Mouse (Mus musculus) heart, postnatal 0 days (tissue): ENCODE results near the gene Cdh13. TPM values are rescaled to one million over a fixed set of nuclear protein-coding genes. Genes with fewer than 3 reads are reported as not detected.

Experiments used
- ATAC-seq: fragments of 200-750 bp; cut with Nextera tagmentation; 2 replicates; pipeline ENCODE4 v1.8.0; 2017; ENCODE audit warnings: low read depth, moderate number of reproducible peaks, moderate library complexity; ENCODE audit not compliant: insufficient read depth
- DNase-seq: peaks from one replicate; pipeline ENCODE4 v3.0.0-alpha.2; 2016; ENCODE audit warnings: low spot score
- H3K27ac ChIP-seq: fragments of 300-500 bp; sonication (generic); 2 replicates; pipeline ENCODE4 v1.5.1; 2014; ENCODE audit warnings: low read depth, mild to moderate bottlenecking
- H3K27me3 ChIP-seq: fragments of 300-500 bp; sonication (generic); 2 replicates; pipeline ENCODE4 v1.6.1; 2014; ENCODE audit warnings: low read length, mixed read lengths; ENCODE audit not compliant: control insufficient read depth, insufficient read depth
- H3K36me3 ChIP-seq: fragments of 300-500 bp; sonication (generic); replicated peaks from 2 replicates; pipeline ENCODE4 v1.6.1; 2014; ENCODE audit warnings: low read length, mixed read lengths; ENCODE audit not compliant: control insufficient read depth, insufficient read depth
- H3K4me1 ChIP-seq: fragments of 300-500 bp; sonication (generic); 2 replicates; pipeline ENCODE4 v1.6.1; 2014; ENCODE audit warnings: antibody characterized with exemption; ENCODE audit not compliant: control insufficient read depth, insufficient read depth
- H3K4me2 ChIP-seq: fragments of 300-500 bp; sonication (generic); 2 replicates; pipeline ENCODE4 v1.6.1; 2014; ENCODE audit warnings: low read depth, mild to moderate bottlenecking, low read length, moderate library complexity
- H3K4me3 ChIP-seq: fragments of 300-500 bp; sonication (generic); 2 replicates; pipeline ENCODE4 v1.5.1; 2014; ENCODE audit warnings: low read depth, low read length
- H3K9ac ChIP-seq: fragments of 300-500 bp; sonication (generic); replicated peaks from 2 replicates; pipeline ENCODE4 v1.6.1; 2014; ENCODE audit warnings: low read depth, low read length, mixed read lengths
- H3K9me3 ChIP-seq: fragments of 300-500 bp; sonication (generic); replicated peaks from 2 replicates; pipeline ENCODE4 v1.6.1; 2016; ENCODE audit warnings: low read length; ENCODE audit not compliant: control insufficient read depth
- CTCF ChIP-seq: IDR thresholded peaks from 2 replicates; pipeline ENCODE4 v1.5.1; 2016; ENCODE audit warnings: antibody characterized with exemption, control low read depth, low read depth
- EP300 ChIP-seq: IDR thresholded peaks from 2 replicates; pipeline ENCODE4 v1.6.1; 2016; ENCODE audit warnings: antibody characterized with exemption, low read depth
- WGBS: fragments of 180-500 bp; shearing (Covaris S2); extraction: QIAGEN DNeasy Blood & Tissue Kit; methylation state at CpG from one replicate; pipeline ENCODE4 v1.1.7; 2014; 5-methylcytosine and 5-hydroxymethylcytosine counted together
- polyA plus RNA-seq: library from polyadenylated mRNA; unstranded; fragments of >200 nt; fragmentation: Nextera tagmentation; extraction: Ambion mirVana; gene quantifications from 2 replicates; pipeline ENCODE4 v1.2.1, GENCODE M21; 2015
- total RNA-seq: library from RNA; depleted of rRNA; stranded (reverse); fragments of >200 nt; gene quantifications from 2 replicates; pipeline ENCODE4 v1.2.3, GENCODE M21; 2014; ENCODE audit warnings: low replicate concordance

The Cdh13 gene
- total and polyA plus RNA-seq, 2 experiments from 2014 or later, result 109 to 136 TPM

DNA sequence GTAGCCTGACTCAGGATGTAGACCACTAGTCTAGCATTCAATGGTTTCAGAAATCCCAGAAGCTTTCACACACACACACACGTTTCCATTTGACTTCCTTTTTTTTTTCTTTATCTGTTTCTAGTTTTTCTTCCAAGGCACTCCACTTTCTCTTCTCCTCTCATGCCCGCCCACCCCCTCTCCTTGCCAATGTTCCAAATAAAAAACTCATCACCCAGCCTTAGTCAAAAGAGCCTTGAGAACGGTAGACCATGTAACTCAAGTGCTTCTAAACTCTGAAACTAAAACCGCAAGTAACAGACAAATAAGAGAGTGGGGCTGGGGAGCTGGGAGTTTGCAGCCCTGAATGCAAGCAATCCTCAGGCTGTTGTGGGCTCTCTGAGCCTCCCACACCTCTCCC lies 69.5 kb downstream of the Cdh13 start:
- Histone ChIP-seq H3K4me3 (no peak overlapping the region), H3K27ac (no peak overlapping the region), H3K9me3 (no peaks in the 10 kb centered on the region), H3K4me2 (no peak overlapping the region), H3K36me3 (no peaks in the 10 kb centered on the region), H3K9ac (no peak overlapping the region), H3K4me1 (peaks cover 8% of the 10 kb centered on the region; the same call in 1 of the 2 replicates), H3K27me3 (no peaks in the 10 kb centered on the region)
- ATAC-seq, result no peak
- no peak for DNase-seq
- TF ChIP-seq CTCF (no peak), EP300 (no peak)
- 63% methylated on average over 4 of the region's 4 CpGs for WGBS

DNA sequence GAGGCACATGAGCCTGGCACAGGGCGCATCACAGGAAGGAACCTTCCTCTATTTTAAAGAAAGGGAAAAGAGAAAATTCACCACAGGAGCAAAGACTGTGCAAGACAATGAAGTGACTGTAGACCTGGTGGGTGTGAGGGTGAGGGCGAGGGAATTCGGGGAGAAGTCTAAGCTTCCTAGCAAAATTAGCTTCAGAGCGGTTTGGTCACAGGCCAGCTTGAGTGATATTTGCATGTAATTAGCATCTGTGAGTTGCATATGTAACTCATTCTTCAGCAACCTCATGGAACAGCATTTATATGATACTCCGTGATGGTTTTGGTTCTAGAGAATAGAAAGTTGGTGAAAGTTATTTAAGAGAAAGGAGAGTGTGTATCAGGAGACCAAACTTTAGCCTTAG lies 73.5 kb downstream of the Cdh13 start:
- no peaks in the 10 kb centered on the region for H3K9me3 ChIP-seq
- 94% methylated on average over 5 of the region's 5 CpGs for WGBS
- no peak overlapping the region for H3K4me2 ChIP-seq
- no peak overlapping the region for H3K9ac ChIP-seq
- H3K36me3 ChIP-seq, result no peaks in the 10 kb centered on the region
- H3K4me1 ChIP-seq, result no peaks in the 10 kb centered on the region
- H3K4me3 ChIP-seq, result no peak overlapping the region
- no peak overlapping the region for H3K27ac ChIP-seq
- no peak for TF ChIP-seq CTCF
- no peak for TF ChIP-seq EP300
- DNase-seq, result no peak
- ATAC-seq, result no peak
- no peaks in the 10 kb centered on the region for H3K27me3 ChIP-seq

DNA sequence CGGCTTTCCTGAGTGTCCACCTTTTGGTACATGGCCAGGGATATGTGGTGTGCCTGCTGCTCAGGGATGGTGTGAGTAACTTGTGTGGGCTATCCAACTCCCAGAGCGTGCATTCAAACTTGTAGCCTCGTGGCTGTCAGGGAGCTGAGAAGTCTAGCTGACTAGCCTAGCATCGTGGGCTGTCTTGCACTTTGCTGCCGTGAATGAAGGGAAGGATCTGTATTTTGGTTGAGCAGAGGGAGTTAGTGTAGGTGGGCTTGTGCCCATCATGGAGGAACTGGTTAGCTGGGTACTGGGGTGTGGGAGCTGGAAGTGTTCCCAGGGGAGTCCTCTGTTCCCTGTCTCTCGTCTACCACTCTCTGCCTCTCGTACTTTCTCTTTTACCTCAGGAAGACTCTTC lies 74.1 kb downstream of the Cdh13 start:
- H3K4me3 ChIP-seq, result no peak overlapping the region
- H3K9ac ChIP-seq, result no peak overlapping the region
- H3K4me1 ChIP-seq, result no peaks in the 10 kb centered on the region
- WGBS, result 88% methylated on average over 7 of the region's 7 CpGs
- no peak for ATAC-seq
- H3K4me2 ChIP-seq, result no peak overlapping the region
- H3K9me3 ChIP-seq, result no peaks in the 10 kb centered on the region
- no peak overlapping the region for H3K27ac ChIP-seq
- no peaks in the 10 kb centered on the region for H3K27me3 ChIP-seq
- no peak for DNase-seq
- TF ChIP-seq EP300, result no peak
- TF ChIP-seq CTCF, result no peak
- H3K36me3 ChIP-seq, result no peaks in the 10 kb centered on the region

DNA sequence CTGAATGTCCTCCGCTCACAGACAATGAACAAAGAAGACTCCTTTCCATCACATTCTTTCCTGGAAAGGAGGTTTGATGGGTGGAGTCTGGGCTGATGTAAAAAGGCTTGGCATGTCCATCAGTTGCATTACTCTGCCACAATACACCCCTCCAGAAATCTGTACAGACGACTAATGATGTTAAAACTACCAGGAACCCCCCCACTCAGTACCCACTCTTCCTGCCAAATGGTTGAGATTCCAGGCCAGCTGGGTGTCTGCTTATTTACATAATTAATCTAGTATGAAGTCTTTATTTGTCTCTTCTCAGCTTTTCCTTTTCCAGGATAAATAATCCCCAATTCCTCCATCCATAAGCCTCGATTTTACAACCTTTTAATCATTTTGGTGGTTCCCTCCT lies 80.2 kb downstream of the Cdh13 start:
- DNase-seq, result no peak
- H3K36me3 ChIP-seq, result no peaks in the 10 kb centered on the region
- no peak for ATAC-seq
- TF ChIP-seq EP300, result no peak
- no peak for TF ChIP-seq CTCF
- H3K9ac ChIP-seq, result no peak overlapping the region
- no peaks in the 10 kb centered on the region for H3K9me3 ChIP-seq
- no peaks in the 10 kb centered on the region for H3K27me3 ChIP-seq
- no peak overlapping the region for H3K4me3 ChIP-seq
- no peak overlapping the region for H3K27ac ChIP-seq
- 75% methylated on average over 3 of the region's 3 CpGs for WGBS
- H3K4me1 ChIP-seq, result peaks cover 6% of the 10 kb centered on the region; the same call in 1 of the 2 replicates
- H3K4me2 ChIP-seq, result no peak overlapping the region

DNA sequence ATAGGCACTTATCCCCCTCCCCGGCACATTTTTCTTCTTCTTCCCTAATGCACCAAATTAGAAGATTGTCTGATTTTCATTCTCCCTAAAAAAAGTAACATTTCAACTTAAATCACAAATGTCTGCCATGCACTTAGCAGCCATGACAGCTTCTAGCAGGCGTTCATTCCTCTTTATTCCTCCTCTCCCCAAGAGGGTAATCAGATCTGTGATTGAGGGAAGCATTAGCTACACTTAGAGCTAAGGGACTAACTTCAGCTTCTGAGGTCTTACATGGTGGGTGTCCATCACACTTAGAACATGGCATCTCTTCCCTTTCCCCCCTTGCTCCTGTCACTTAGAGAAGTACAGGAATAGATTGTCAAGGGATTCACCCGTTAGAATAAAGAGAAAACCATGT lies 89.6 kb downstream of the Cdh13 start:
- 93% methylated on average over 3 of the region's 3 CpGs for WGBS
- Histone ChIP-seq H3K9ac (no peak overlapping the region), H3K9me3 (no peaks in the 10 kb centered on the region), H3K27ac (no peak overlapping the region), H3K27me3 (no peaks in the 10 kb centered on the region), H3K4me2 (no peak overlapping the region), H3K4me3 (no peak overlapping the region), H3K4me1 (peaks cover 32% of the 10 kb centered on the region), H3K36me3 (no peaks in the 10 kb centered on the region)
- no peak for DNase-seq
- ATAC-seq, result no peak
- TF ChIP-seq CTCF (no peak), EP300 (no peak)

DNA sequence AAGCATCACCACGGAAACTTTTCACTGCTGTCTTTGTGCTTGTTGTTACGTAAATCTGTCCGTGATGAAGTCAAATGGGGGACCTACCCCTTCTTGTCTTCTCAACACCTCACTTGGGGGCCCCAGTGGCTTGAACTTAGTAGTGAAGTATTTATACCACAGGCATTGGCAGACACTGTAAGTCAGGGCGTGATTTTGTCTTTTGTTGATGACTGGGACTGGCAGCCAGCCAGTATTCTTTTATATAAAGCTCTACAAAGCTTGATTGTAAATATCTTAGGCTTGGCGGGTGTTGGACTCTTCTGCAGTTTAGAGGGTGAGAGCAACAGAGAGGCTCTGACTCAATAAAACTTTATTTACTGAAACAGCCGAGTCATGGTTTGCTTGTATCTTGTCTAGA lies 91.2 kb downstream of the Cdh13 start:
- no peaks in the 10 kb centered on the region for H3K36me3 ChIP-seq
- peak overlapping the region; percentile 28; the same call in 1 of the 2 replicates for H3K27ac ChIP-seq
- ATAC-seq (0 out of 2 replicates have a peak, but pooled peaks have one; percentile 16), DNase-seq (peak; percentile 59)
- H3K9ac ChIP-seq, result no peak overlapping the region
- H3K27me3 ChIP-seq, result no peaks in the 10 kb centered on the region
- no peak overlapping the region for H3K4me3 ChIP-seq
- H3K4me1 ChIP-seq, result peaks cover 47% of the 10 kb centered on the region
- no peak overlapping the region for H3K4me2 ChIP-seq
- TF ChIP-seq EP300, result 0 out of 2 replicates have a peak, but pooled peaks have one; percentile 31
- no peak for TF ChIP-seq CTCF
- 33% methylated on average over 6 of the region's 6 CpGs for WGBS
- no peaks in the 10 kb centered on the region for H3K9me3 ChIP-seq
